Mouse (Mus musculus) urinary bladder, postnatal 10 days (tissue): ENCODE data around the gene Npas2.

ENCODE experiments used
- DNase-seq: peaks from one replicate; pipeline ENCODE4 v3.0.0; 2022; ENCODE audit warnings: low spot score

Gene Npas2

DNA sequence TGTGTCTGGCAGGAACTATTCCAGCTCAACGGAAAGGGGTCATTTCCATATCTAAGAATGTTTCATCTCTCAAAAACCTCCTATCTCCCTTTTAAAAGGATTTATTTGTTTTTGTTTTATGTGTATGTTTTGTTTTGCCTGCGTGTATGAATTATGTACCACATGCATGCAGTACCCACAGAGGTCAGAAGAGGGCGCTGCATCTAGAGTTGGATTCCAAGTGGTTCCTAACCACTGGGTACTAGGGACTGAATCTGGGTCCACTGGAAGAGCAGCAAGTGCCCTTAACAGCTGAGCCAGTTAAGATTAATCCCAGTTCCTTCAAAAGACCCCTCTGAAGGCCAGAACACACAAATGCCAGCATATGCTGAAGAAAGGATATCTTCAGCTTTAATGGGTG is 24.1 kb downstream of the Npas2 start:
- no peak for DNase-seq

DNA sequence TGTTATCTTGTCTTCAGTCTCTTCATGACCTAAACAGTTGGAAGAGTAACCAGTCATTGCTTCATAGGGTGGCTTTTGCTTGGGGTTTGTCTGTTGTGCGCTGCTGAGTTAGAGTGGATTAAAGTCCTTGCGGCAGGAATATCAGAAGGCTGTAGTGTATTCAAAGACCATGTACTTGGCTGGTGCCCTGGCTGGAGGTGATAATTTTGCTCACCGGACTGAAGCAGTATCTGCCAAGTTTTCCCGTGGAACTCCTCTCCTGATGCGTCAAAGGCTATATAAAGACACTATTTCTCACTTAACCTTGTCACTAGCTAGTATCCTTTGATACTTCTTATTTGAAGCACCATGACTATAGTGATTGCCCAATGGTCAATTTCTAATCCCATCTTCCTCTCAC is 34.9 kb downstream of the Npas2 start:
- DNase-seq = no peak

DNA sequence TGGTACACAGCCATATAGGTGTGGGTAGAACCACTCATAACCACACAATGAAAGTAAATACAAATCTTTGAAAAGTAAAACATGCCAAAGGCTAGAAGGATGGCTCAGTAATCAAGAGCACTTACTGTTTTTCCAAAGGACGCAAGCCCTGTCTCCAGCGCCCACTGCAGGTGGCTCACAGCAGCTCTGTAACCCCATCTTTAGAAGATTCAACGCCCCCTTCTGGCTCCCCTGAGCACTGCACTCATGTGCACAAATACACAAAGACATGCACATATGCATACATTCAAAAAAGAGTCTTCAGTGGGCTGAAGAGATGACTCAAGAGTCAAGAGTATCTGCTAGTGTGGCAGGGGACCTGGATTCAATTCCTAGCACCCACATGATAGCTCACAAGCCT is 36.5 kb downstream of the Npas2 start:
- DNase-seq = no peak

DNA sequence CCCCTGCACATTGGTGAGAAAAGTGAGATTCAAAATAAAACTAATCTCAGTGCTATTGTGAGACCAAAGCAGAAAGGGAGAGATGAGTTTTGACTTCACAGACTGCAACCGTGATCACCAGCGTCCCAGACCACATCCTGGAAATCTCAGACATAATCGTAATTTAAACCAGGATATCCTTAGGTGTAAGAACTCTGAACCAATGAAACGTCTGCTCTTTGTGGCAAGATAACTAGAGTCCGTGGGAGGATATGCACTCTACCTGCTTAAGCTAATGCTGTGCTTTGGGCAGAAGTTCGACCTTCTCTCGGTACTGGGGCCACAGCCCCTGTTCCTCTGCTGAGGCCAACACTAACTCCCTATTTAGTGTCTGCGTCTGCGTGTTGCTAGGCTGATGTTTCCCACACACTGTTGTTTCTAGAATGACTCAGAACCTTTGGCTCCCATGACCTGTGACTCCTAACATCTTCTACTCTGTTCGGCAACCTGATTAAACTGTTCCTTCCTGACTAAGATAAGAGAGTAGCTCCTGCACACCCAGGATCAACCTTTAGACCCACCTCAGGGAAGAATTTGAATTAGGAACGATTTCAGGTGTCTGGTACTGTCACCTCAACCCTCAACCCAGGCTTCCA is 41.4 kb downstream of the Npas2 start:
- DNase-seq = no peak

DNA sequence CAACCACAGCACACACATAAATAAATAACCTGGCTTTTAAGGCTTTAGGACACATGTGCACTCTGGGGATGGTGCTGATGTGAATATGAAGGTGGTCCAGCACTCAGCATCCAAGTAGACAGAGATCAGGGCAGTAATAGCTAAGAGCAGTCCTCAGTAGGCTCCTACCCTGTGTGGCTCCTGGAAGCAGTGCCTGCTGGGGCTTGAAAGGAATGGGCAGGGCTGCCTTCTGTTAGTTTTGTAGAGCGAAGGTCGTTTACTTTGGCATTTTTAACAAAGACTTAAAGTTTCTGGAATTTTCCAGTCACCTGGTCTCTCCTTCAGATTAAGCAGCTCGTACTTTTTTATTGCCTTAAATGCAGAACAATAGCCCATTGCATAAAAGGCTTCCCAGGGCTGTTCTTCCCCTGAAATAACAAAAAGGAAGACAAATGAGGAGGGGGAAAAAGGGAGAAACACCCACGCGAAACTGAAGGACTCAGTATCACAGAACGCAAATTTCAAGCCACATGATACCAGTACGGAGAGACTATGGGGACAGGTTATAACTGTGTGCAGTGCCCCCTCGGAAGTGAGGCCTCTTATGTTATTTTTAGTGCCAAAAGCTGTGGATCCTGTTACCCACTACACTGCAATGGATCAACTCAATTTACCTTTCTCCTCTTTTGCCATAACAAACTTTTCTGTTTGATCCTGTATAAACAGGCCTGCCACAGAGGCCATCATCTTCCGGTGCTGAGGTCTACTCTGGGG is 44.1 kb downstream of the Npas2 start:
- DNase-seq = no peak

DNA sequence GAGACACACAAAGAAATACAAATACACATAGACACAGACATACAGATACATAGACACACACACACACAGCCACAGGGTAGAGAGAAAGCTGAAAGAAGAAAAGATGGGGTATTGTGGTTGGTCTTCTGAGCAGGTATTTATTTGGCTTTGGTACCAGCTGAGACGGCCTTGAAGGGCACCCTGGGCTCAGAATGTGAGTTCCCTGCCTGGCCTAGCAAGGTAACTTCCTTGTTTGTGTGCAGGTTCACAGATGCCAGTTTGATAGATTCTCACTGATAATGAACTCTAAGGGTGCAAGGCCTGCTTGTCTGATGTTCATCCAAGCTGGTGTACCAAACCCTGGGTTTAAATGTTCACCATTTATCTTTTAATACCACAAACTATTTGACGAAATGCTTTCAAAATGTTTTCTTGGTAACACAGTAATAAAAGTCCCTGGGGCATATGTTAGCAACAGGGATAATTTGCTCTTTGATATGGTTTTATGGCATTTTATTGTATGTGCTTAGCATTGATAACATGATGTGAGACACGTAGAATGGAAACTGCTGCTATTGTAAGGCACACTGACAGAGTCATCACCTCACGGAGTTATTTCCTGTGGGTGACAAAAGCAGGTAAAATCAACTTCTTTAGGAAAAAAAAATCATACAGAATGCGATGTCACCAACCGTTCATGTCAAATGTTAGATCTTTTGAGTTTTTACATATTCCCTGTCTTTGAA is 47.5 kb downstream of the Npas2 start:
- no peak for DNase-seq

DNA sequence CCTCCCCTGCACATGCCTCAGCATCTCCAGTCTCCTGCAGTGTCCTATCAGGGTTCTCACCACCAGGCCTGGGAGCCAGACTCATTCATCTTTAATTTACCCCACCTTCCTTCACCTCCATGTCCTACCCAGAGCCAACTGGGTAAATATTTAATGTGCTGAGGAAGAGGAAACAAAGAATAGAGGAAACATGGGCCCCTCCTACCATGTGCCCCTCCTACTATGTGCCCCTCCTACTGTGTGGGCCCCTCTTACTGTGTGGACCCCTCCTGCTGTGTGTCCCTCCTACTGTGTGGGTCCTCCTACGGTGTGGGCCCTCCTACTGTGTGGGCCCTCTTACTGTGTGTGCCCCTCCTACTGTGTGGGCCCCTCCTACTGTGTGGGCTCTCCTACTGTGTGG is 51.2 kb downstream of the Npas2 start:
- no peak for DNase-seq

GRCm38 (mm10) chr1:39251679-39252078 is 58.1 kb downstream of the Npas2 start:
- DNase-seq = no peak

DNA sequence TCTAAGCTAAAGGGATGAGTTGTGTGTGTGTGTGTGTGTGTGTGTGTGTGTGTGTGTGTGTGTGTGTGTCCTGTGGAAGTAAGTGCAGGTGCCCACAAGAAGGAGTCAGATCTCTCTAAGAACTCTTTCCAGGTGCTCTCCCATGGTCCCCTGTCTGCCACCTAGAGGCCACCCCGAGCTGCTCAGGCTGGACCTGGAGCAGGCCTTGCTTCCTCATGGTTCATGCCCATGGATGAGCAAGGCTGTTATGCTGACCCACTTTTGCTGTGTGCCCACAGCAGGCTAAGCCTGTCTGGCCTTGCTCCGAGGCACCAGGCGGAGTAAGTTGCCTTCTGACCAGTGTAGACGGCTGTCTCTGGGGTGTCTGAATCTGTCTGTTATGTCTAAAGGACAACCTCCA is 60.2 kb downstream of the Npas2 start:
- no peak for DNase-seq

- DNase-seq = no peak
These were observed 62.5 kb downstream of the Npas2 start for GRCm38 (mm10) chr1:39256051-39256450.

- DNase-seq = no peak
These were observed 63.2 kb downstream of the Npas2 start for GRCm38 (mm10) chr1:39256513-39257330.

DNA sequence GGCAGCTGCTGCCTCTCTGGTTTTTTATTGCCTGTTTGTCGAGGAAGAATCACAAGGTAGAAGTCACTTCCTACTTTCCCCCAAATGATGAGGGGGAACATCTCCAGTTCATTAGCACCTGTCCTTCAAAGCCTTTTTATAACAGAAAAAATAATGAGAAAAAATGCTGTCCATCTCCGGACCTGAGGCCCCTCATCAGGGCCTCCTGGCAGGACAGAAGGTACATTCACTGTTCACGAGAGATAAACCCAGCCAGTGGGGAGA is 63.7 kb downstream of the Npas2 start:
- no peak for DNase-seq

- no peak for DNase-seq
These were observed 66.1 kb downstream of the Npas2 start for GRCm38 (mm10) chr1:39259668-39260067.

- DNase-seq = no peak
These were observed 66.8 kb downstream of the Npas2 start for GRCm38 (mm10) chr1:39260183-39260978.

DNA sequence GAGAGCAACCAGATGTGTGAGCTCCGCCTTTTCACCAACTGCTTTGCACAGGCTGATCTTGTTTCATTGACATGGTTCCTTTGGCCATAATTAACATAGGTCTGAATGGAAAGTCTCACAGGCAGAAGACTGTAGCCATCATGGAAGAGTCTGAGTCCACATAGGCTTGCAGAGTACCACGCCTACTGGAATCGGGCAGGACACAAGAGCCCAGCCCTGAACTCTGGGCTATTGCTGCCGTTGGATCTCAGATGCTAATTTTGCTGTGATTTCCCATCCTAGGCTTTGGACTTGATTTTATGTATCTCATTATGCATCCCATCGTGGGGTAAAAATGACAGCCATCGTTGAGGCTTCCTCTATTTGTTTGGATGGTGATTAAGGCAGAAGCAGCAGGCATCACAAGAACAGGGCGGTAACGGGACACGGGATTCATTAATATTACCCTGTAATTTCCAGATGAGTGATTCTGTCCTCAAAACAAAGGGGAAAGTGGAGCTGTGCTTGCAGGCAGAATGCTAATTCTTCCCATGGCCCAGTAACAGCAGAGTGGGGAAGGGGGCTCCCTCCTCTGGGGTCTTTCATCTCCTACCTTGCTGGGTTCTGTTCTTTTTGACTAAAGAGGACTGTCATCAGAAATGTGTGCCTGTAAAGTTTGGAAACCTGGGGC is 73.4 kb downstream of the Npas2 start:
- no peak for DNase-seq

GRCm38 (mm10) chr1:39272976-39273375 is 79.4 kb downstream of the Npas2 start:
- DNase-seq = no peak

- DNase-seq = no peak
These were observed 86.9 kb downstream of the Npas2 start for GRCm38 (mm10) chr1:39280391-39280790.

GRCm38 (mm10) chr1:39280989-39281875 is 87.7 kb downstream of the Npas2 start:
- no peak for DNase-seq

DNA sequence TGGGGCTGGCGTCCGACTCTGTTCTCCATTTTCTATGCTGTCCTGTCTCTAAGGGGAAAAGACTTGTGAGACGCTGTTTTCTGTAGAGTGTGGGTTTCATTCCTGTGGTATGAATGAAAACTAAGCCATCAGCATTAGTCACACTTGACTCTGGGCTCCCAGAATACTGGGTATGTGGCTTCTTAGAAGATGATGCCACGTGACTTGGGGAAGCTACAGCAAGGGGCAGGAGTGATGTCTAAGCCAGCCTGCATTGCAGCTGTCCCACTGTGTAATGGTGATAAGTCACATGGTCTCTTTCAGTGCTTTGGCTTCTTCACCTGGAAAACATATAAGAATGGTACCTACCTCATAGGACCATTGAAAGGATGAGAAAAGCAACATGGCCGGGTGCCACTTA is 88.4 kb downstream of the Npas2 start:
- DNase-seq = no peak

DNA sequence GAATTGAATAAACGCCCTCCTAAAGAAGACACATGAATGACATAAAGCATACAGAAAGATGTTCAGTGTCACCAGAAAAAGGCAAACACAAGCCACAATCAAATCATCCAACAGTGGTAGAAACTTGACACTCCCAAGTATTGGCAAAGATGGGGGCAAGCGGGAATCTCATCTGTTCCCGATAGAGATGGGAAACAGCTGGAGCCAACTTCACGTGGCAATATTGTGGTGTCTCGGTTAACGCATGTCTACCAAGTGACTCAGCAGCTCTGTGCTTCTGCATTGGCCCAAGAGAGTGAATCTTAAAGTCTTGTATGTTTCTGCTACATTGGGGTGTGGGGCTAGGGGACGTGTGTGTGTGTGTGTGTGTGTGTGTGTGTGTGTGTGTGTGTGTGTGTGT is 89.8 kb downstream of the Npas2 start:
- no peak for DNase-seq
